Mouse (Mus musculus): ENCODE measurements around the gene Timm22.

Timm22 gene

DNA sequence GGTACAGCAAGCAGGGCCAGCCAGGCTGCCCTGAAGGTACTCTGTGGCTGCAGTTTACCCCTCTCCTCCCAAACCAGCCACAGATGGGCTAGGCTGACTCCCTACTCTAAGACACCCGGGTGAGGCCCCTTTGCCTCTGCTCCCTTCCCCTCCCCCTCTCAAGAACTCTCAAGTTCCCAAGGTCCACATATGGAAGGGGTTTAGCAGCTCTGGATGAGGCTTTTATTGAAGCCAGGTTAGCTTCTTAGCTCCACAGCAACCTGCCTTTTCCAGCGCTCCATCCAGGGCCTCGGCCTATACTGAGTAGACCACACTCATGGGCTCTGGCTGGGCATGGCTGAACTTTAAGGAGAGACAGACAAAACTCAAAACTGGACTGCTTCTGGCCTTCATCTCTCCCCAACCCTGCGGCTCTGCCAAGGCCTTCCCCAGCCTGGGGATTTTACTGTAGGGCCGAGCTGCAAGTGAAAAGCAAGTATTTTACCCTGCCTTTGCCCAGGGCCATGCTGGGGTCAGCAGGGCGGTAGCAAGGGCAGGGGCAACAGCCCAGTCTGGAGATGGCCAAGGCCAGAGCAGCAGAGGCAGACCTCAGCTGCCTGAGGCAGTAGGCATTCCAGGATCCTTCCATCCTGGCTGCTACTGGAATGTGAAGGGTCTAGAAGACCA is 23.3 kb downstream of the Timm22 start:
- no peak for DNase-seq (ENCODE audit: low read depth, low spot score)

DNA sequence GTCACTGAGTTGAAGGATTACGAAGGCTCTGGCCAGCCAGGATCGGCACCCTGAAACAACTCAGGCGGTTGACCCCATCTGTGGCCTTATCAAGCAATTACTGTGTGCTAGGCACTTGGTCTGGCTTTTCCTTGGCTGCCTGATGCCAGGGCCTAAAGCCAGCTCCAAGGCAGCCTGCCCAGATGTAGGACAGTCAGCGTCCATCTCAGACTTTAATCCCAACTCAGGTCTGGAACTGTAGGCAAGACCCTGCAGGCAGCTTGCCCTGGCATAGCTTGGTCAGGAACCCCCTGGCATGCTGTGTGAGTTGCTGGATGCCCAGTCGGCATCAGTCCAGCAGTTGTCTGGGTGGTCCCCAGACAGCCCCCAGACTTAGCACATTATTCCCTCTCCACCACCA is 29.3 kb downstream of the Timm22 start:
- DNase-seq (ENCODE audit: low read depth, low spot score), result no peak

DNA sequence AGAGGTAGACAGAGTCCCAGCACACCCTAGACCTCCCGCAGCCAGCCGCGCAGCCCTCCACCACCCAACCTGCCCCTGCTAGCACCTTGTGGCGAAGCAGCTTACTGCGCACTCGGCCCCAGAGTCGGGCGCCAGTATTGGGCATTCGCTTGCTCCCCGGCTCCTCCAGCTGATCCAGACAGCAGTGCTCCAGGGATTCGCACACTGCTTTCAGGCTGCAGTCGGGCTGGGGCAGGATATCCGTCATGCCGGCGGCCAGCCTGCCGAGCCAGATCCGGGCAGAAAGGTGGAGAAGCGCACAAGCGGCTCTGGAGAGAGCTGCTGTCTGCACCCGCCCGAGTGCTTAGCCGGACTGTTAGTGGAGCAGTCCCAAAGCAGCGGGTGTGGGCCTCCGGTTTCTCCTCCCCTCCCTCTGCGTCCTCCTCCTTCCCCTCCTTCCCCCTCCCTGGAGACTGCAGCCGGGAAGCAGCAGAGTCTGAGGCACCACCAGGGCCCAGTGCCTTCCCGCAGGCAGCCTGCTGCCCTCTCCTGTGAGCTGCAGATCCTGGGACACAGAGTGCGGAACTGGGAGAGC is 30.2 kb downstream of the Timm22 start:
- peak; percentile 86 for DNase-seq (ENCODE audit: low read depth, low spot score)

DNA sequence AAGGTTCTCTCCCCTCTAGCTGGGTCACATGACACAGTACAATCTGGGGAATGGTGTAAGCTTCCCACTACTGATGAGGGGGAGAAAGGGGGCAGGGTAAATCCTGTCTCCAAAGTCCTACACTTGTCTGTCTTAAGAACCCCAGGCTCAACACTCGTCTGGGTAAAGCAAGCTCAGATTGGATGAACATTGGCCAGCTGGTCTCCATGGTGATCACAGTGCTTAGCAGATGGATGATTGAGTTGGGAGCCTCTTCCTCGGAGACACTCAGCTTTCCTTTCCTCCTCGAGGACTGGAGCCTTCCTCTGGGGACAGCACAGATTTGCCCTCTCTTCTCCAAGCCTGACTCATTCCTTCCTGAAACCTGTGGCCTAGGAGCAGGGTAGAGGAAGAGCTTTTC is 32.9 kb downstream of the Timm22 start:
- DNase-seq (ENCODE audit: low read depth, low spot score), result no peak

DNA sequence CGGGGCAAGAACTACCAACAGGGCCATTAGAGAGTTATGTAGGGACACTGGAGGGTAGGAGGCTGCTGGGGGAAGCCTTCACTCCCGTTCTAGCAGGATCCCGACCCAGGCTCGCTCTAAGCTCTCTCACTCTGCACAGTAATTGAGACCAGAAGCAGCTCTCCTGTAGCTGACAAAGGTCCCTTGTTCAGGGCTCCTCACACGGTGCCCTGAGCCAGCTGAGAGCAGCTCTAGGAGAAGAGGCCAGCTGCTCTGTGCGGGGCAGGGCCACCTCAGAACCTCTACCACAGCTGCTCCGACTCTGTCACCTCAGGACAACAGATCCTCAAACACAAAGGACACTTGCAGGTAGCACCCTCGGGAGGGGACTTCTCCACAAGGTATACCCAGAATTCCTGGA is 38.7 kb downstream of the Timm22 start:
- DNase-seq (ENCODE audit: low read depth, low spot score), result no peak

DNA sequence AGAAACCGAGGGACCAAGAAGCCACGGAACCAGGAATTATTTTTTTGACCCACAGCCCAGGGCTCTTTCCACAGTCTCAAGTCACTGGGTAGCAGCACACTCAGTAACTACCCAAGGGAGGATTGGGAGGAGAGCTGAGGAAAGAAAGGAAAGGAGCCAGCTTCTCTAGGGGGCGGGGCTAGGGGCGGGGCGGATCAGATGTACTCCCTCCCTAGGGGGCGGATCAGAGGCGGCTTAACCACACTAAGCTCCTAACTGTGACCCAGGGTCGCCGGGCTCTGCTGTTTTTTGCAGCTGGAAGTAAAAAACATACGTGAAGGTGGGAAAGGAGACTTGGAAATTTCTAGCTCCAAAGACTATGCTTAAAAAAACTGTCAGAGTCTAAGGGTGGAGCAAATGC is 39.5 kb downstream of the Timm22 start:
- DNase-seq (ENCODE audit: low read depth, low spot score), result peak; percentile 86

DNA sequence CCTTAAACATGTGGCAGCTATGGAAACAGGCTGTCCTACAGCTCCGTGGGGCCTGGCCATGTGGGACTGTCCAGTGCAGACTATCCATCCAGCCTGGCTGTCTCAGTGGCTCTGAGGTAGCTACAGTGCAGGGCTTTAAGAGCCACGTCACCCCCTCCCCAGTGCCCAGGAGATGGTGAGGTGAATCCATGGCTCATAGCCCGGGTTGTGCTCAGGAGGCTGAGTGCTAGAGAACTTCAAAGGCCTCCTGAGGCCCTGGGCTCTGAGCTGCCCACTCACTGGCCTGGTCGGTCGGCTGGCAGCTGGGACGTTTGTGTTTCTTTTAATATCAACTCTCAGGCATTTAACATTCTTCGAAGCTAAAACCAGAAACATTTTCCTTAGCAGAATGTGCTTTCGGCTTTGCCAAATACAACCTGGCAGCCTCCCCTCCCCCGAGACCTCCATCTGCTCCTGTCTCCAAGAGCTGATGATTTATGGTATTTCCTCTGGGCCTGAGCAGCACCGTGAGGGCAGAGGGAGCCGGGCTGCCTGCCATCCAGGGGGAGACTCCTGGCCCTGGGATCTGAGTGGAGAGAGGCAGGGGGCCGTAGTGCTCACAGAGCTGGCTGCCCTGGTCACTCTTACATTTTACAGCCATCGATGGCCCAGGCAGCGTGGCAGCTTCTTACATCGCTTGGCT is 42.9 kb downstream of the Timm22 start:
- DNase-seq (ENCODE audit: low read depth, low spot score), result no peak

DNA sequence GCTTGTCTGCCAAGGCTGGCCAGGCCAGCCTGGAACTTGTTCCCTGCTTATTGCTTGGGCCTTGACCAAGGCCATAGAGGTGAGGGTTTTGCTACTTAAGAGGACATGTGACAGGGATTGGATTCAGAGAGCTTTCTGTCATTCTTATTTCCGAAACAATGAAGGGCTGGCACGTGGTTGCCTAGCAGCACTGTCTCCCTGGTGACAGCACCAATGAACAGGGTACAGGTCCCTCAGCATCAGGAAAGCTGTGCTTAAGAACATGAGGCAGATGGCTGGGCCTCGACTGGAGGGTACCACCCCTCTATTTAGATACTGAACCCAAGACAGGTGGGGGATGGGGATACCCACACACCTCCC is 43.4 kb downstream of the Timm22 start:
- no peak for DNase-seq (ENCODE audit: low read depth, low spot score)

DNA sequence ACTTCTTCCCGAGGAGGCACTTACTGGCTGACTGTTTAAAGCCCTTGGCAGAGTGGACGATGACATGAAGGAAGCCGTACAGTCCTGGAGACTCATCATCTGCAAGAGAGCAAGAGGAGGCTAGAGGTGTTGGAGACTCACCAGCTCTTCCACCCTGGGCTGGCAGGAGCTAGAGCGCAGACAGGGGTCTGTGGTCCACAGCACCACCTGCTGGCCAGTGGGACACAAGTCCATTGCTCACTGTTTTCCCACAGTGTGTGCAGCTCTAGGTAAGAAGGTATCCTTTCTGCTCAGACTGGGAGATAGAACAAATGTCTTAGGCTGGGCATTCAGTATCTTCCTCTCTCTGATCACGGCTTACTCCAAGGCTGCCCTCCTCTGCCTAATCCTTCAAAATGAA is 47.7 kb downstream of the Timm22 start:
- DNase-seq (ENCODE audit: low read depth, low spot score), result peak; percentile 84

DNA sequence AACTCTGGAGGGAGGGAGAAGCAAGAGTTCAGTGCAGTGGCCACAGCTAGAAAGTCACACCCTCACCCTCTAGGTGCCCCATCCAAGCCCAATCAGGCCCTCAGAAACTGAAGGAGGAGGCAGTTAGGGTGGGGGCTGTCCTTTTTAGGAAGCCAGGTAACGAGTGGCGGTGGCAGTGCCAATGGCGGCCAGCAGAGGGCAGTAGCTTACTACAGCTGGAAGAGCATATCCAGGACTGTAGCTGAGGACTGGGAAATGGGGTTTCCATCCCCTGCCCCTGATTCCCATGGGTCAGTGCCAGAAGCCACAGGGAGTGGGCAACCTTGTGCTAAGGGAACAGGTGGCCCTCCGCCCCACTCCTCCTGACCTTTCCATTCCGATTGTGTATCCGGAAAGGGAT is 49.5 kb downstream of the Timm22 start:
- peak; percentile 91 for DNase-seq (ENCODE audit: low read depth, low spot score)

DNA sequence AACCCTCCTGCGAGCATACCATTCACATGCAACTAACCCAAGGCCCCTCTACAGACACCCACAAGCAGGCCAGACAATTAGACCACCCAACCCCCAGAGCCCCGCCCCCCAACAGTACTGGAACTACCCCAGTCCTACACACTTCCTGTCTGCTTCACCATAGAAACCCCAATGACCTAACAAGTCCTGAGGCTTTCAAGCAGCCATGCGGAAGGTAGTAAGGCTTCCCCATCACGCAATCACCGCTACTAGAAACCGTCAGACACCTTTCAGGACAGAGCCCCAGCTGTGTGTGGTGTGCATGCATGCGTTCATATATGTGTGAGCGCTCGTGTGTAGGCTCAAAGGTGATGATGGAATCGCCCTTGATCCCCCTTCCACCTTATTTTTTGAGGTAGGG is 50.1 kb downstream of the Timm22 start:
- DNase-seq (ENCODE audit: low read depth, low spot score), result no peak

DNA sequence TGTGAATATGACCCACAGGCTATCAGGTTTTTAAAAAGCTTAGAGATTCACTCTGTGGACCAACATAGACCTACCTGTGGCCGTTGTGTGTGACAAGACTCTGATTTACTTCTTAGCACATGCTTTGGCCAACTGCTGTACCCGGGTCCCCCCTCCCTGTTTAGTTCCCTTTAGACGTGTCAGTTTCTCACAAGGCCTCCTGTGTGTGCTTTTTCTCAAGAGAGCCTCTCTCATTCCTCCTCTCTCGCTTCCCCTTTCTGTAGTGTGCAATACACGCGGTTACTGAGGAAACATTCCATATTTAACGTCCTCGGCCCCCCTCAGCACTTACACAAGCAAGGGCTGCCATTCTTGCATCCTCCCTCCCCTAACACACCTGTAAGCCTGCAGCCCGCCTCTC is 52.0 kb downstream of the Timm22 start:
- no peak for DNase-seq (ENCODE audit: low read depth, low spot score)

DNA sequence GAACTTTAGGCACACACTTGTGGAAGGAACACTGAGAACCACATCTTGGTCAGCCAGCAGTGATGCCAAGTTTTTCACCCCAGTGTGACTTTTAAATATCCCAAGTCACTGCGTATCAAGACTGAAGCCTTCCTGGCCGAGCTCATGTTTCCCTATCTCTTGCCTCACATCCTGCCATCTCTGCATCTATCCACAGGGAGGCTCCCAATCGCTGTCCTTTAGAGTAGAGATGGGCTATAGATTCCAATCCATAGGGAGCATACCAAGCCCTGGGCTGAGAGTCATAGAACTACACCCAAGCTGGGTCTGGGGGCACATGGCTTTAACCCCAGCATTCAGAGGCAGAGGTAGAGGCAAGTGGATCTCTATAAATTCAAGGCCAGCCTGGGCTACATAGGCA is 52.7 kb downstream of the Timm22 start:
- DNase-seq (ENCODE audit: low read depth, low spot score), result no peak

DNA sequence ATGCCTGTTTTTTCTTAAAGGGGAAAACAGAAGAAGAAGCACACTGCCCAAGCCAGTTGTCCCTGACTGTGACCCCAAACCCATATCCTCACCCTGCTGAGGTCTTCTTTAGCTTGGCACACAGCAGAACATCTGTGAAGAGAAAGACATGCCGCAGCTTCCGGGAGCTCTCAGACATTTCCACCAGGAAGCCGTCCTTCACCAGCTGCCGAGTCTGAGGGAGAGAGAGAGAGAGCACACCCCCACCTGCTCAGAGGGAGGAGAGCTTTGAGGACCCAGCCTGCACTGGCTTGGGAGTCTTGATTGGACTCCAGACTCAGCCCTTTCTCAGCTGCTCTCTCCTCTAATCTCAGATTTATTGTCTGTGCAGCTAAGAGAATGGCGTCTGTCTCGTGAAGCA is 54.4 kb downstream of the Timm22 start:
- no peak for DNase-seq (ENCODE audit: low read depth, low spot score)

DNA sequence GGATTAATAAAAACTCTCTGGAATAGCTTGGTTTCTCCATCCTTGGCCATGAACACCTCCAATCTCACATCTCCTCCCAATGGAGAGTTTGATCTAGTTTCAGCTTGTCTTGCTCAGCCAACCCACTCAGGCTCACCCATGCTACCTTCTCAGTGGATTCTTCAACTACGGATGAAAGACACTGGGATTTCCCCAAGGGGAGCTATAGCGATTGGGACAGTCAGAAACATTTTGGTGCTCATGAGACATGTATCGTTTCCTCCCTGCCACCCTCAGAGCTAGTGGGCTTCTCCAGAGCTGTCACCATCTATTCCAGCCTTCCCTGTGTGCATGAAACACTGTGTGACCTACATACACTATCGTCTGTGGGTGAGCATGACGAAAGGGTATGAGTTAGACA is 54.9 kb downstream of the Timm22 start:
- DNase-seq (ENCODE audit: low read depth, low spot score), result no peak

DNA sequence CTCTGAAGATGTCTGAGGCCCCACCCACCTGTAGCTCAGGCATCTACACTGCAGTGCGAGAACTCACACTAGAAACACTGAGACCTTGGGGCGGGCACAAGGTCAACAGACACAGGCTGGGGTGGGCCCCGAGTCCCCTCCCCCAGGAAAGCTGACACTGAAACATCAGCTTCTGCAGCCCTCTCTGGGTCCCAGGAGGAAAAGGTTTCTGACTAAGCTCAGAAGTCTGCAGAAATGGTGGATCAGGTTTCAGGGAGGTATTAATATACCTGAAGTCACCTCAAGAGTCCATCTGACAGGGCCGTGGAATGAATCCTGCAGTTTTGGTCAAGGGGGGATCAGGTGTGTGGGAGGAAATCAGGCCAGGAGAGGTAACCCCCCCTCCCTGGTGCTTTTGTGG is 59.1 kb downstream of the Timm22 start:
- no peak for DNase-seq (ENCODE audit: low read depth, low spot score)
